Mouse (Mus musculus): ENCODE results near the gene Sema5b.

GRCm38 (mm10) chr16:35547966-35548365, 7.0 kb downstream of the Sema5b start:
- TF ChIP-seq CTCF (IDR thresholded peaks at IDR 0.05; ENCODE audit: low read depth) (no peak), EP300 (optimal IDR thresholded peaks at IDR 0.05) (no peak)
